Mouse (Mus musculus) G1E-ER4 (cell line): ENCODE results near the gene Tenm4. TPM values are rescaled to one million over a fixed set of nuclear protein-coding genes. Genes with fewer than 3 reads are reported as not detected.
A peak's percentile ranks its signal among the peaks of the same experiment; 100 is the strongest.

Source experiments
- GATA1 ChIP-seq: IDR thresholded peaks from one replicate; pipeline ENCODE4 v1.8.0; 2012; ENCODE audit warnings: low read length, inconsistent platforms
- polyA plus RNA-seq: library from polyadenylated mRNA; stranded (reverse); fragments of >175 nt; gene quantifications from 2 replicates; pipeline ENCODE4 v1.2.3, GENCODE M21; 2012

Gene Tenm4
- polyA plus RNA-seq, 1 experiment = not detected

DNA sequence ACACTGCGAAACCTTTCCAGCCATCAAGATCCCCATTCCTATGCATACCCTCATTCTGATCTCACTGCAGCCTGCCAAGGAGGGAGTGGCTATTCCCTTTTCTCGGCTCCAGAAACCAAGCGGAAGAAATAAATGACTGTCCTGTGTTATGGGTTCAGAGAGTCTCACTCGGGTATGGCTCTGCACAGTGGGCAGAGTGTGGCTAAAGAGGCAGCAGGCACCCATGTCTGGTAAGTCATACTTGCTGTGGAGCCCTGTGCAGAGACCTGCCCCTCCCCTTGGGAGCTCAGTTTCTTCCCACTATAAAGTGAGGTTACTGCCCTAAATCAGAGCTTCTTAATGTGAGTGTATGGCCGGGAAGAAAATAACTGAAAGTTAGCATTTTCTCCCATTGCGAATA is 171.9 kb downstream of the Tenm4 start:
- no peak for TF ChIP-seq GATA1

DNA sequence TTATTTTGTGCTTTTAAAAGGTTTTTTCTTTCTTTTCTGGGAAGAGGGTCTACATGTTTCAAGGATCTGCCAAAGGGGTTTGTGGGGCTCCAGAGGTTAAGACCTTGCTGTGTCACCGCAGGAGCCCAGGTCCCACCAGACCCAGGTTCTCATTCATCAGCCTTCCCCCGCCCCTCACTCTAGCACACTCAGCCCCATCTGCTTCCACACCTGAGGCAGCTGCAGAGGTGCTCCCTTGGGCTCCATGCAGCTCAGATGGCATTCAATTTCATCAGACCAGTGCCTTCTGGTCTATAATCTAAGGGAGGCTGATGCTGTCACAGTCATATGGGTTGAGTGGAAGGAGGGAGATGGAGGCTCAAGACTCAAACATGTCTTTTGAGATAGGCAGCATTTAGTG is 172.6 kb downstream of the Tenm4 start:
- no peak for TF ChIP-seq GATA1

DNA sequence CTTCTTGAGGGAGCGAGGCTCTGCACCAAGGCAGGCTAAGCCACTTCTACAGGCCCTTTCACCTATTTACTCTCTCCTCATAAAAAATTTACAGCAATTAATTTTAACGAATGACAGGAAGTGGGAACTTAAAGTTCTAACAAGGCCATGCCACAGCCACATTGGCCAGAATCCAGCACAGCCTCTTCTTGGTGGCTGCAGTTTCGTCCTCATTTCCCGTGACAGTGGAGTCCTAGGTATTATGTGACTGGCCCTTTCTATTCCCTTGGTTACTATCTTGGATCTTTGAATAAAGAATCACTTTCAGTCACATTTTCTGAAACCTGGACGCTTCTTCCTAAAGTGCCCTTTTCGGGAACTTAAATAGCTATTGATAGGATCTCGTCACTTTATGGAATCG is 181.6 kb downstream of the Tenm4 start:
- no peak for TF ChIP-seq GATA1

DNA sequence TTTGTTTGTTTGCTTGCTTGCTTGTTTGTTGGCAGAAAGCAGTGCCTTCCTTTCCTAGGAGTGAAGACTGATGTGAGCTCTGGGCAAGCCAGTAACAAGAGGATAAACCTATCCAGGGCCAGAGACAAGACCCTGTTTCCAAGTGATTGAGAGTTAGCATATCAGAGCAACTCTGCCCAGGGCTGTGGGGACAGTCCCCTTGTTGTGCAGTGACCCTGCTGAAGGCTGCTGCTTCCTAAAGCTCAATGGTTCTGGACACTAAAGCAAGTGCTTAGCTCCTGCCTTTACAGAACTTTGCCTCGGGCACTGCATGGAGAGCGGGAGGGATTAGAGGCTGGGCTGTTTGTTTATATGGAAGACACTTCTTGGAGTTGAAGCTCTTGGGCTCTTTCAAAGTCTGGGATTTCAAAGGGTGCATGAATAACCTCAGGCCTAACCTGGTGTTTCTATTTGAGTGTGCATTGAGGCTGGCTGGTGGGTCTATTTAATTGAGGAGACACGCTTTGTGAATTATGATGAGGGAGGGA is 185.3 kb downstream of the Tenm4 start:
- TF ChIP-seq GATA1 = no peak

DNA sequence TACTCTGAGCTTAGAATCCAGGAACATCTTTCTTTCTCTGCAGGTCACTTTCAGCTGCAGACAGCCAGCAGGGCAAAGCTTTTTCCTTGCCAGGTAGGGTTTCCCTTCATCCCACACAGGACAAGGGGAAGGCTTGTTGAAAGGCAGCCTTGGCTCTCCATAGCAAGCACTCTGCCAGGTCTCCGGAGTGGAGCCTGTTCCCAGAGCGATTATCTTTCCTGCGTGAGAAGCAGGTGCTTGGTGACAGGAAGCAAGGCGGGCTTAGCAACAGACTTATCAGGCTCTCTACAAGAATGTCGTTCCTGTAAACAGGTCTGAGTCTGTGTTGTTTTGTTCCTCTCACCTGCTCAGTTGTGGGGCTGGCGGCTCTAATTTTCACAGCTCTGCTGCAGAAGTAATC is 186.5 kb downstream of the Tenm4 start:
- TF ChIP-seq GATA1 = no peak

DNA sequence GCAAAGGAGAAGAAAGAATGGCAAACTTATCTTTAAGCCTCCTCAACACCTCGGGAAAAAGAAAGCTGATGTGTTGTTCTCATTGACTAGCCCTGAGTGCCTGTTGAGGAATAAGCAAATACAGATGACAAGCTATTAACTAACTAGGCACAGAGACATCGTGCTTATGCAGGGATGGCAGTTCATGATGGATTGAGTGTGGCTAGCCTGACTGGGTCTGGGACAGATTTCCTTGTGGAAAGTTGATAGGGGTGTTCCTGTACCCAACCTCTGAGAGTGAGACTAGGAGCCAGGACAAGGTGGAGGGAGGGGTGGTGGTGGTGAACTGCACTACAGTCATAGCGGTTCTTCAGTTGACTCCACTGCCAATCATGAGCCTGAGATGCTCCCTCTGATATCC is 192.3 kb downstream of the Tenm4 start:
- TF ChIP-seq GATA1 = peak; percentile 9

DNA sequence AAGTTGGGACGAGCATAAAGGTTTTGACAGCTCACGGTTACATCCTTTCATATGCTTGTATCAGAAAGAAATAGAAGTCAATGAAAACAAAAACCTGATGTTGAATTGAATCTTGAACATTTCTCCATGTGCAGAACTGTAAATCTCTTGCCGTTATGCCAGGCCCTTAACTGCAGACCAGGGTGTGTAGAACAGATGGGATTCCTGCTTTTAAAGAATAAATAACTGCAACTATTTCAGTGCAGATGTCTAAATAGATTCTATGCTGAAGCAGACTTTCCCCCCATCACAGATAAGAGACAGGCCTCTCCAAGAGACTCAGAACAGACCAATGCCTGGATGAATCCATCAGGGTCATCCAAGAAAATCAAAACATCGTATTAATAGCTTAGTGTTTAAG is 198.9 kb downstream of the Tenm4 start:
- TF ChIP-seq GATA1 = no peak

DNA sequence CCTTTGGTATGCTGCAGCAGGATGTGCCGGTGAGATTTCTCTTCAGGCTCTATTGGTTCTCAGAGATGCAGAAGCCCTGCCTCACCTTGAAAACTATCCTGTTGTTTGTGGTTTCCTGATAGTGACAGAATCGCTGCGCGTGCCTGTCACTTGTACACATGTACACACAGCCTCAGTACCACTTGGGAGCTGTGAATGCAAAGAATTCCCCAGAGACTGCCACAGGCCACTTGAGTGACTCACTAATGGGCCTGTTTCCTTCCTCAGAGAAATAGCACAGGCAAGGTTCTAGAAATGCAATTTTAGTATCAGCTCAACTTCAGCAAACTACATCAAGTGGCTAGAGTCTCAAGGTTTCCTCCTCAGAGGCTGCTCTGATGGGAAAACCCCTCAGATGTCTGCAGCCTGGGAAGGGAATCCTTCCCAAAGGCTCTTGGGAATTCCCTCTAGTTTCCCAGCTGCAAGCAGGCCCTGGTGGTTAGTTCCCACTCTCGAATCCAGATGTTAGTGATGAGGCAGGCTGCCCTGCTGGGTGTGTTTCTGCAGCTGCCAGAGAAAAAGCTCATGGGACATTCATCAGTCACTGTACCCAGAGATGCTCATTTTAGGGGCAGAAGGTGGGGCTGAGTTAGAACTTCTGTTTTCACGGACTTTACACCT is 203.1 kb downstream of the Tenm4 start:
- TF ChIP-seq GATA1 = no peak

DNA sequence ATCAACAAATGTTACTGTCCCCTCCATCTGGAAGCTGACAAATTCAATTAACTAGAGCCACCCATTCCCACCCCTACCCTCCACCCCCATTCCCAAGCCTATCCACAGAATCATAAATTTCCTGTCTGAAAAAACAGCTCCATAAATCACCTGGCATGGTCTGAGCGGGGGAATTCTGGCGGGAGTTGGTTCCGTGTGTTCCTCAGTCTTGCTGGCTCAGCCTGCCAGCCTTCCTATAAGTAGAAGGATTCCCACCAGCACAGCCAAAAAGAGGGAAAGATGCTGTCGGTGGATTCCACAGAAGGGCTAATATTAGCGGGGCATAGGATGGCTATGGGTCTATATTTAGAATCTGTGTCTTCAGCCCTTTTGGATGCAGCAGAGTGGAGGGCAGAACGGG is 204.5 kb downstream of the Tenm4 start:
- TF ChIP-seq GATA1 = no peak

DNA sequence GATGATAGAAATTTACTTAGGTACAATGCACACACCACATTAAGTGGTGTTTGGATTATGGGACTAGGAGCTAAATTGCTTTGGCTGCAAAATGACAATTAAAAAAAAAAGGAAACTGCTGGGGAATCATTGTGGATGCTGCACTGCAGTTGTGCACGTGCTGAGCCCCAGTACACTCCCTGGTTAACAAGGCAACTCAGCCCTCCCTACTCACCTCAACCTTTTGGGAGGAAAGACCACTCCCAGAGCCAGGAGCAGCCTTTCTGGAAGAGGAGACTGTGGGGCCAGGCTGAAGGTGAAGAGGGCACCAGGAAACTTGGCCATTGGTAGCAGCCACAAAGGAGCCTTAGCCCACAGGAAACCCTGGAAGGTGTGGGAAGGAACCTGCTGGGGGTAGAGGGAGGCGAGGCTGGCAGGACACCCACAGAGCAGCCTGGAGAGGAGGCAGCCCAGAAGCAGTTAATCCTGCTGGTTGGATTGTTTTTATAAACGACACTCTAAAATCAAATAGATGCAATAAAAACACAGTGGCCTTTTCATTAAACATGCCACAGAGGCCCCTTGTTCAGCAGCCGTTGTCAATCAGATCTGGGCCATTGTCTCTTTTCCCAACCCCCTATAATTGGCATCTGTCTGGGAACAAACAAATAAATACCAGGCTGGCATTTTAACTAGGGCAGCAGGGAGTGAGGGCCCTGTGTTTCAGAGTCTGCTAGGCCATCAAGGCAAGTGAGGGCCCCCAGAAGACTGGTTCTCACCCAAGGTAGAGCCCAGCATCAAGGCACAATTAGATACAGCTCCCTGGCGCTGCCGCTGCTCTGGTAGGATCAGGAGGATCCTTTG is 212.9 kb downstream of the Tenm4 start:
- TF ChIP-seq GATA1 = no peak

DNA sequence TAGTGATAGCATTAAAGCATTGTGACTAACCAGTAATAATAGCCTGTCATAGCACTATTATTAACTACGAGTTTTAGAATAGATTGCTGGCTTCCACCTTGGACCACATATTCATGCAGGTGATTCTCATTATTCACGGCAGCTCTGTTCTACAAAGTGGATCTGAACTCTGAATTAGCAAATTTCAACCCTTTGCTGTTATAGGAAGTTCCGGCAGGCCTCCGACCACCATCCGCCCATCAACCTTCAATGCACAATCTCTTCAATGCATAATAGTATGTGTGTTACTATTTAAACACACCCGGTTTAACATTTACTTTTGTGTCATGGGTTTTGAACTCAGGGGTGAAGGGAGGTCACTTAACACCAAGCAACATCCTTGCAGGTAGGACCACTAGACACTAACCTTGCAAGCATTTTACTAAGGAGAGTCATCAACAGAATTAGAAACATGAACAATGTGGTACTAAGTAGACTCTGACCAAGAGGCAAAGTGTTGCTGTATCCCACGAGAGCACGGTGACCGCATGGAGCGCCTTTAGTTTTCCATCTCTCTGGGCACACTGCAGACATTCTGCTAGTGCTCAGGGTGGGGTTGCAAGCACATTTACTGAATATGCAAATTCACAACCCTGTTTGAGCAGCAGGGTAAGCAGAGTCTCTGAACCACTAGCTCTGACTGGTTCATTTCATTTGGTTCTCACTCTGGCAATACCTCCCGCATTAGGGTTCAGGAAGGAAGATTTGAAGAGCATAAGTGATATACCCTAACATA is 213.9 kb downstream of the Tenm4 start:
- no peak for TF ChIP-seq GATA1

DNA sequence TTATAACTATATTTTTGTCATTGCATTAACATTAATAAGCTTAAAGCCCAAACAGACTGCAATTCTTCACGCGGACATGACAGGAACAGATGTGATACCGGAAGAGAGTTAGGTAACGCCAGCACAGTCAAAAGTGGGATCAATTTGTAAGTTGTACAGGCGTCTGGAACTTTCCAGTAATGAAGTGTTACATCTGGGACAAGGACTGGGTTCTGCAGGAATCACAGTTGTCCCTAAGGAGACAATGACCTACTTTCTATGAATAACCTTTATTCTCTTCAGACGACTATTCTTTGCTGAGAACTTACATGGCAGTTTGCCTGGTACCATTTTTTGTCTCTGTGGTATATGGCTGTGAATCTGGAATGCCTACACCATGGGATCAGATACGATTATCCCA is 214.8 kb downstream of the Tenm4 start:
- TF ChIP-seq GATA1 = no peak

DNA sequence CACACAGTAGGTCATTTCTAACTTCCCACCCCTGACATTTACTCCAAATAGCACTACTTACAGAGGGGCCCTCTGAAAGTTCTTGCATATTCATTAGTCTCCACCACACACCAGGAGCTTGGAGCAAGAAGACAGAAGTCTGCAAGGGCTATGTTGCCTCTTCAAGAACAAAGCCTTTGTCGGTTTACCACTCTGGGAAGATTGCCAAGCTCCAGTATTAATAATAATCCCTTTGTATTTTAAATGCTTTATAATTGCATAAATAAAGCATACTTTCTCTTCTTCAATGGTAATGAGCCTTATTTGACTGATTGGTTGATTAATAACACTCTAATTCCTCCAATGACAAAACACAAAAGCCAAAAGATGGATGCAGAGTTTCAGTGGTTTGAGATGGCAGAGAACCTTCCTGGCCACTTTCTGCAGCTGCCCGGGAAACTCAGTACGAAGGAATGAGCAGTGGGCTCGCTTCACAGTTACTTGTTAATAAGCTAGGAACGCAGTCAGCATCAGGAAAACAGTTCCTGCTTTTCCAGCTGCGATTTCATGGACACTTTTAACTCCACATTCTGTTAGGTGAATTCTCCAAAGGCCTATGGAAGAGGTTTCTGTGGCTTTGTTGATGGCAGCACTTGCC is 219.1 kb downstream of the Tenm4 start:
- TF ChIP-seq GATA1 = no peak

DNA sequence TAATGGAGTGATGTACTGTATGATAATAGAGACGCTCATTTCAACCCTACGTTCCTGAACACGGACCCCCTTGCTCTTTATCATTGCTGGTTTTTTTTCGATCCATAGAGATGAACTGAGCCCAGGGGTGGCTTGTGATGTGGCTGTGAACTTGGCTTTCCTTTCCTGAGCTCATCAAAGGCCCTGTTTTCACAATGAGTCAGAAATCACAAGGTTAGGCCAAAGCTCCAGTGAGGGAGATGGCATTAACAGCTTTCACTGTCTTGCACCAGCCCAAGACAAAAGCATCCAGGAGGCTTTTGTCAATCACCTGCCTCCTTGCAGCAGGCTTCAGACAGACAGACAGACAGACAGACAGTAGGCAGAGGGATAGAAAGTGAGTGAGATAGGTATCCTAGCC is 219.8 kb downstream of the Tenm4 start:
- TF ChIP-seq GATA1 = no peak

DNA sequence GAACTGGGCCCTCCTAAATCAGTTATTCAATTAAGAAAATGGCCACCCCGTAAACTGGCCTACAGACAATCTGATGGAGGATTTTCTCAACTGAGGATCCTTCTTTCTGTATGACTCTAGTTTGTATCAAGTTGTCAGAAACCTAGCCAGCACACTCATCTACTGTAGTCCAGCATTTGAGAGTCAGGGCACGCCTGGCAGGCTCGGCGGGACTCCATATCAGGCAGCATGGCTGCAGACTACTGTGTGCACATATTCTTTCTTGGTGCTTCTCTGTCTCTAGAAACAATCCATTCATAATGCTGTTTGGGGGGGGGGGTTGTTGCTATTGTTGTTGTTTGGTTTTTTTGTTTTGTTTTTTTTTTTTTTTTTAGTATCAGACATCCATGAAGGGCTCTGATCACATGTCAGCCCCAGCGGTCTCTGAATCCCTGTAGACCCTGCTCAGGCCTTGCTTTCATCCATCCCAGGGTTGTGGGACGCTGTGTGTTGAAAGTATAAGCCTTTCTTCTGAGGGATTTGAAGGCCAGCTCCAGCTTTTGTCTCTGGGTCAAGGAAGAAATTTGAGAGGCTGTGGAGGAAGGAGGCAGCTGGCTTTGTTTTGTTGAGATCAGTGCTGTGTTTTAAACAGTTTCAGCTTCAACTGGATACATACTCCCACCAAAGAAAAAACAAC is 220.9 kb downstream of the Tenm4 start:
- TF ChIP-seq GATA1 = no peak

DNA sequence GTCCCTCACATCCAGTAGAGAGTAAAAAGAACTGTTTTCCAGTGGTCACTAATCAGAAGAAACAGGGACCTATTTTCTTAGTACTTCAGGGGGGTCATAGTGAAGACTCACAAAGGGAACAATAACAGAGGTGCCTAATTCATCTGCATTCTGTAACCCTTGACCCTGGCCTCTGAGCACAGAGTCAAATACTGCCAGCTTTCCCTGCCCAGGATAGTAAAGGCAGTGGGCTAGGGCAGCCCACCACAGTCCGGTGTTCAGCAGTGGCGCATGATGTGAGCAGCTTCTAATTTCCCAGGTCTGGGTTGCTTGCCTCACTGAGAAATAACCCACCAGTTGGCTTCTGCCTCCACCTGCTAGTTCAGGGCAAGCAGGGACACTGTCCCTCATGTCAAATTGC is 221.6 kb downstream of the Tenm4 start:
- TF ChIP-seq GATA1 = no peak
